Mouse (Mus musculus): ENCODE data around the gene Gfpt2.

GRCm38 (mm10) chr11:49832962-49833361 lies 39.0 kb downstream of the Gfpt2 start:
- TF ChIP-seq POLR2A (IDR thresholded peaks at IDR 0.05; ENCODE audit: insufficient read length, low read depth), result no peak
- no peak for TF ChIP-seq SRF (IDR thresholded peaks at IDR 0.05; ENCODE audit: control insufficient read depth, insufficient read length, low read depth)
- TF ChIP-seq USF1 (IDR thresholded peaks at IDR 0.05; ENCODE audit: low read depth), result no peak
- no peak for TF ChIP-seq E2F4 (IDR thresholded peaks at IDR 0.05; ENCODE audit: insufficient read depth)
- no peak for TF ChIP-seq TCF12 (IDR thresholded peaks at IDR 0.05; ENCODE audit: insufficient read depth, poor library complexity, severe bottlenecking)
- TF ChIP-seq MYOG (IDR thresholded peaks at IDR 0.05; ENCODE audit: control insufficient read depth in 1 of 3, insufficient read depth in 1 of 3, insufficient read length in 2 of 3, low read depth in 2 of 3), result no peak
- no peak for TF ChIP-seq MYOD1 (IDR thresholded peaks at IDR 0.05; ENCODE audit: control insufficient read depth in 1 of 3, insufficient read length in 2 of 3, low read depth in 2 of 3)
